Mouse (Mus musculus) brain, embryonic 14.5 days (tissue): Measurements from ENCODE around the gene Oas2. TPM values are rescaled to one million over a fixed set of nuclear protein-coding genes. Genes with fewer than 3 reads are reported as not detected.
"Not testable (repeated sequence)": the region's sequence is repeated elsewhere in the genome, so short reads cannot be mapped to it uniquely, and the experiment has no call there.

Experiments
- DNase-seq: peaks from one replicate; pipeline ENCODE4 v3.0.0-alpha.2; 2011; ENCODE audit warnings: low read depth
- CTCF ChIP-seq: fragments of 200-500 bp; IDR thresholded peaks from 2 replicates; pipeline ENCODE4 v1.5.1; 2012; ENCODE audit warnings: inconsistent platforms, mild to moderate bottlenecking, moderate library complexity, borderline replicate concordance; ENCODE audit not compliant: insufficient read depth, insufficient read length; ENCODE audit errors: extremely low read depth
- POLR2A ChIP-seq: fragments of 200-500 bp; IDR thresholded peaks from 2 replicates; pipeline ENCODE4 v1.6.1; 2012; ENCODE audit warnings: mild to moderate bottlenecking, inconsistent platforms, borderline replicate concordance; ENCODE audit not compliant: poor library complexity, insufficient read depth, insufficient read length, severe bottlenecking; ENCODE audit errors: extremely low read depth
- polyA plus RNA-seq: library from polyadenylated mRNA; depleted of rRNA; stranded (reverse); fragments of >200 nt; gene quantifications from 2 replicates; pipeline ENCODE4 v1.2.3, GENCODE M21; 2012; rRNA removed

Oas2 gene
- polyA plus RNA-seq = 0.41 and 0.49 TPM in 2 replicates

DNA sequence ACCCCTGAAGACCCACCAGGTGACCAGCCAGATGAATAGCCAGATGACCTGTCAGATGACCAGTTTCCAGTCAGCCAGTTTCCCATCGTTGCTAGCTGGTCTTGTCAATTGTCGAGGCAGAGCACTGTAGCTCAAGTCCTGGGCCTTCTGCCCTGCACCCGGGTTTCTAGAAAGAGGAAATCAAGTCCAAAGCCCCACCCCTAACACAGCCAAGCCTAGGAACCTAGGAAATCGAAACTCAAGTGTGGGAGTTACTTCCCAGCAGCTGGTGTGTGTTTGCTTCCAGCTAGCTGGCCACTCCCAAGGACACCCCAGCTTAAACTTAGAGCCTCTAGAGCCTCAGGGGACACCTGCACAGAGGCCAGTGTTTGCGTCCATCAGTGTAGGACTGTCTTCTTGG, at the start of gene Oas2:
Gene Oas2 (minus strand): TSS at position 166 of the 400 bp plus-strand sequence.
- DNase-seq = no peak
- TF ChIP-seq CTCF (no peak), POLR2A (no peak)

- DNase-seq = not testable (repeated sequence)
Measured at GRCm38 (mm10) chr5:120798943-120799342, 49.3 kb upstream of the Oas2 start.

GRCm38 (mm10) chr5:120798147-120798546, 48.5 kb upstream of the Oas2 start:
- DNase-seq = not testable (repeated sequence)

DNA sequence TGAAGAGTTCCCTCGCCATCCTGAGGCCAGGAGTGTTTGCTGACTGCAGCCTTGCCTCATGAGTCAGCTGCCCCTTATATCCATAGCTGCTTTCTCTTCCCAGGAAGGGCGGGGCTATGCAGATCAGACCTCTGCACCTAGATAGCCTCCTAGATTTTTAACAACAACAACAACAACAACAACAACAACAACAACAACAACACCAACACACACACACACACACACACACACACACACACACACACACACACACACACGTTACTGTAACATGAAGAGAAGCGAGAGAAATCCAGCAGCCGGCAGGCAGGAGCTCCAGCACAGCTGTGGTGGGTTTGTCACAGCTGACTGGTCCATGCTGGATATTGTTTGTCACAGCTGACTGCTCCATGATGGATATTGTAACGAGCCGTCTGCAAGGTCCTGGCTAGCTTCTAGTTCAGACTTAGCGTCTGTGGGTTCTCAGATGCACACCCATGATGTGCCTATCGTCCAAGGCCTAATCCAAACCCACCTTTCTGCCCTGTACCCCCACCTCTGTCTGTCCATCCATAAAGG, 45.9 kb upstream of the Oas2 start, which contains the start of gene Oas1e:
Gene Oas1e (minus strand): TSS at position 51 of the 555 bp plus-strand sequence.
- DNase-seq = peak; percentile 14

GRCm38 (mm10) chr5:120793043-120793442, 43.4 kb upstream of the Oas2 start:
- peak; percentile 73 for TF ChIP-seq CTCF
- TF ChIP-seq POLR2A = no peak

GRCm38 (mm10) chr5:120787042-120787441, 37.4 kb upstream of the Oas2 start:
- DNase-seq = no peak
- no peak for TF ChIP-seq POLR2A
- no peak for TF ChIP-seq CTCF

More at GRCm38 (mm10) chr5:120793043-120793442, 43.4 kb upstream of the Oas2 start:
- peak; percentile 65 for DNase-seq

DNA sequence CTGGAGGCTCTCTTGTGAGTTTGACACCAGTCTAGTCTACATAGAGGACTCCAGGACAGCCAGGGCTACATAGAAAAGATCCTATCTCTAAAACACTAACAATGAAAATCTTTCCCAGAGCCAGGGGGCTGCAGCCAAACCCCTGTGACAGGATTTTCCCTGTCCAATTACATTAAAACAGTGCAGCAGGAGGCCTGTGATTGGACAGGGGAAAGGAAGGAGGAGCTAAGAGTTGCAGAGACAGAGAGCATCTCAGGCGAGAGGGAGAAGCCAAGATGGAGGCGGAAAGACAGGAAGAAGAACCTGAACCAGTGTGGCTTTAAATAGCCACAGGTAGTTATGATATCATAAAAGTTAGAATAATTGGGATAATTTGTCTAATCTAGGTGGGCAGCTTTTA, 32.8 kb upstream of the Oas2 start:
- no peak for DNase-seq
- no peak for TF ChIP-seq POLR2A
- no peak for TF ChIP-seq CTCF

GRCm38 (mm10) chr5:120781646-120782045, 32.0 kb upstream of the Oas2 start:
- no peak for DNase-seq
- TF ChIP-seq POLR2A (no peak), CTCF (peak; percentile 22; the same call in 1 of the 2 replicates)

DNA sequence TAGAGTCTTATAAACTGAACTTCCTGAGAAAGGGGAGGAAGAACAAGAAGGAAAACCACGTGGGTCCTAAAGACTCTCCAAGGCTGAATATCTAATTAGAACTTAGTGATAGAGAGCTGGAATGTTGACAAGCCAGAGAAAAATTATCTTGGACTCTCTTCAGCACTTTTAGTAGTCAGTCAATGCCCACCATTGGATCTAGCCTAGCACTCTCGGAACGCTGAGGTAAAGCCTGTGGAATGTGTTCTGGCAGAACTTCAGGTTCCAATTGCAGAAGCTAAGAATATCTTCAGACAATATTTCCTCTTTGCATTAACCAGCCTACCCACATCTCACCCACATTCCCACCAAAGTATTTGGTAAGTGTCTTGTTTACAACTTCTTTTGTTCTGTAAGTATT, 30.3 kb upstream of the Oas2 start:
- no peak for DNase-seq
- TF ChIP-seq CTCF (no peak), POLR2A (no peak)

GRCm38 (mm10) chr5:120778941-120779340, 29.3 kb upstream of the Oas2 start:
- TF ChIP-seq CTCF (no peak), POLR2A (no peak)
- DNase-seq = no peak

DNA sequence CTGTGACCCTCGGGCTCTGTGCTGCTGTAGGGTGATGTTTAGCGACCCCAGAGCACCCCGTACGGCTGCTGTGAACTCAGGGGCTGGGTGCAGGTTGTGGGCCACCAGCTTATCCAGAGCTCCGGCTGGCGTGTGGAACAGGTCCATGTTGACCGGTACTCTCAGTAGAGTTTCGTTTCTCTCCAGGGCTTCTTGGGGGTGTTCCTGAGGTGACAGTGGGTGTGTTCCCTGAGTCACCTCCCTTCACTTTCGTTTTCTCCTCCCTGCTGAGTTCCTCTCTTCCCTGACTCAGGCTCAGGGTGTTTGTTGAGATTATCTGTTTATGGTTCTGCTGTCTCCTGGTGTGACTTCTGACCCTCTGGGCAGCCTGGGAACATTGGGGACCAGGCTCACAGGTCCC, 27.8 kb upstream of the Oas2 start, which contains the start of gene Oas3:
Gene Oas3 (minus strand): TSS at position 184 of the 400 bp plus-strand sequence.
- DNase-seq = no peak

GRCm38 (mm10) chr5:120776801-120777200, 27.1 kb upstream of the Oas2 start:
- DNase-seq = no peak
- TF ChIP-seq CTCF = no peak
- TF ChIP-seq POLR2A = no peak

More for the DNA sequence above, 27.8 kb upstream of the Oas2 start, which contains the start of gene Oas3:
- no peak for TF ChIP-seq CTCF
- TF ChIP-seq POLR2A = no peak
